Mouse (Mus musculus) intestine, embryonic 16.5 days (tissue): ENCODE data around the gene Wdr77. TPM values are rescaled to one million over a fixed set of nuclear protein-coding genes. Genes with fewer than 3 reads are reported as not detected.
"Not testable (repeated sequence)": the region's sequence is repeated elsewhere in the genome, so short reads cannot be mapped to it uniquely, and the experiment has no call there.

Experiments
- ATAC-seq: fragments of 200-750 bp; cut with Nextera tagmentation; 2 replicates; pipeline ENCODE4 v1.8.0; 2017; ENCODE audit warnings: moderate TSS enrichment, moderate library complexity
- H3K27ac ChIP-seq: fragments of 300-500 bp; sonication (generic); 2 replicates; pipeline ENCODE4 v1.5.1; 2014; ENCODE audit warnings: mild to moderate bottlenecking, low read length
- H3K27me3 ChIP-seq: fragments of 300-500 bp; sonication (generic); replicated peaks from 2 replicates; pipeline ENCODE4 v1.6.1; 2014; ENCODE audit warnings: low read length, control low read depth, mixed read lengths; ENCODE audit not compliant: control insufficient read depth, insufficient read depth
- H3K36me3 ChIP-seq: fragments of 300-500 bp; sonication (generic); 2 replicates; pipeline ENCODE4 v1.6.1; 2014; ENCODE audit warnings: low read length, control low read depth; ENCODE audit not compliant: control insufficient read depth, insufficient read depth
- H3K4me1 ChIP-seq: fragments of 300-500 bp; sonication (generic); 2 replicates; pipeline ENCODE4 v1.6.1; 2014; ENCODE audit warnings: low read length, control low read depth, mixed read lengths; ENCODE audit not compliant: control insufficient read depth, insufficient read depth
- H3K4me2 ChIP-seq: fragments of 300-500 bp; sonication (generic); 2 replicates; pipeline ENCODE4 v1.6.1; 2014; ENCODE audit warnings: low read depth, low read length, control low read depth
- H3K4me3 ChIP-seq: fragments of 300-500 bp; sonication (generic); 2 replicates; pipeline ENCODE4 v1.5.1; 2014; ENCODE audit warnings: mild to moderate bottlenecking, low read length
- H3K9ac ChIP-seq: fragments of 300-500 bp; sonication (generic); 2 replicates; pipeline ENCODE4 v1.6.1; 2014; ENCODE audit warnings: low read depth, low read length
- H3K9me3 ChIP-seq: fragments of 300-500 bp; sonication (generic); 2 replicates; pipeline ENCODE4 v1.6.1; 2016; ENCODE audit warnings: low read length, control low read depth; ENCODE audit not compliant: control insufficient read depth
- WGBS: fragments of 180-500 bp; shearing (Covaris S2); extraction: QIAGEN DNeasy Blood & Tissue Kit; methylation state at CpG from one replicate; pipeline ENCODE4 v1.1.7; 2014; 5-methylcytosine and 5-hydroxymethylcytosine counted together
- polyA plus RNA-seq: library from polyadenylated mRNA; unstranded; fragments of >200 nt; fragmentation: Nextera tagmentation; extraction: Ambion mirVana; gene quantifications from 2 replicates; pipeline ENCODE4 v1.2.1, GENCODE M21; 2015

Gene Wdr77
- polyA plus RNA-seq, 1 experiment from 2014 or later, result 118 TPM

DNA sequence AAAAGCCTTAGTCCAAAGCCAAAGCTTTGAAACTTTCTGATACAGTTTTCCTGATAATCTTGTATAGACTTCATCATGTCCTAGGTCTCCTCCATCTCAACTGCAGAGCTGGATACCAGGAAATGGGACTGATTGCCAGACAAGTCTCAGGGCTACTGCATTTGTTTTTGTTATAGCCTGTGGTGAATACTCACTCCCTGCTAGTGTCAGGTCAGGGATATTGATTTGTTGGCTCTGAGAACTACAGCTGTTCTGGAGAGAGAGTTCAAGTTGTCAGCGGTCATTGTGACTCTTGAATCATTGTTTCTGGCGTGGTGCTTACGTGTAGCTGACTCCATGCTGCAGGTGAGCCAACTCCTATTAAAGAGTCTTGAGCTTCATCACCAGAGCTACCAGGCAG lies 14.2 kb downstream of the Wdr77 start, which contains the start of gene Ovgp1:
TSS of gene Ovgp1 (plus strand) at position 301 of the 400 bp plus-strand sequence.
- no peak for ATAC-seq
- Histone ChIP-seq H3K4me3 (no peak within 1 kb of the TSS), H3K4me1 (no peaks in the 10 kb centered on the region), H3K27me3 (no peaks in the 10 kb centered on the region), H3K4me2 (no peak within 1 kb of the TSS), H3K9me3 (no peaks in the 10 kb centered on the region), H3K36me3 (0 out of 2 replicates have a peak, but pooled peaks cover 7% of the 10 kb centered on the region), H3K9ac (no peak within 1 kb of the TSS), H3K27ac (no peak within 1 kb of the TSS)
- WGBS, result 77% methylated on average over 3 of the region's 3 CpGs

DNA sequence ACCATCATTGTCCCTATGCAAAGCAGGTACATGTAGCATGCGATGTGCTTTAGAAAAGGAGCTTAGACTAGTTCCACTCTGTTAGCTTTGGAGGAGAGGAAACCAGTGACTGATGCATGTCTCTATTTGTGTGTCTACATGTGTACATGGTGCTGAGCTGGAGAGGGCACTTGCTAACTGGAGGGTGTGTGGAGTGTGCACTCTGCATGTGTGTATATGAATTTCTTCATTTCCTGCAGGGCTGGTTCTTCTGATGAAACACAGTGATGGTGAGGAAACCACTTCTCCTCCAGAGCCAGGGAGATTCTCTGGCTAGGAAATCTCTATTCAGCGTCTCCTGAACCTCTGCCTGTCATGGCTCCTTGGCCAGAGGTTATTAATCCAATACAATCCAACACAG lies 15.0 kb downstream of the Wdr77 start:
- no peak overlapping the region for H3K4me3 ChIP-seq
- 0 out of 2 replicates have a peak, but pooled peaks cover 2% of the 10 kb centered on the region for H3K36me3 ChIP-seq
- no peaks in the 10 kb centered on the region for H3K4me1 ChIP-seq
- no peak overlapping the region for H3K27ac ChIP-seq
- H3K27me3 ChIP-seq, result no peaks in the 10 kb centered on the region
- ATAC-seq, result no peak
- H3K9me3 ChIP-seq, result no peaks in the 10 kb centered on the region
- 90% methylated on average over 2 of the region's 2 CpGs for WGBS
- H3K9ac ChIP-seq, result no peak overlapping the region
- no peak overlapping the region for H3K4me2 ChIP-seq

DNA sequence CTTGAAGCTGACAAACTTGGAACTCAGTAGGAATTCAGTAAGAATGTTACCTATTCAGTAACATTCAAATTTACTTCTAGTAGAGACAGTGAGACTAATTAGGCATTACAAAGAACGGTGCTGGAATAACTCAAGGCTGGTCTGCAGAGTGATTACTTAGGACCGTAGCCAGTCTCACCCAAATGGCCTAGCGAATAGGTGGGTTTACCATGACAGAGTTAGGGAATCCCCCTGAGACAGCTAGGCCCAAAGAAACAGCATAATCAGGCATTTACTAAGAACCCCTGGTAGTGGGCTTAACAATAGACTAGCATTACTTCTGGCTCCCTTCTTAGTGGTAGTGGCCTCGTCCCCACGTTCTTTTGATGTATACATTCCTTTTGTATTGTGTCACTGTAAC lies 30.4 kb downstream of the Wdr77 start:
- not testable (repeated sequence) for H3K27me3 ChIP-seq, H3K4me3 ChIP-seq, H3K36me3 ChIP-seq, H3K27ac ChIP-seq, H3K4me2 ChIP-seq, ATAC-seq, H3K9me3 ChIP-seq, H3K4me1 ChIP-seq, H3K9ac ChIP-seq
- 60% methylated on average over 5 of the region's 5 CpGs for WGBS

DNA sequence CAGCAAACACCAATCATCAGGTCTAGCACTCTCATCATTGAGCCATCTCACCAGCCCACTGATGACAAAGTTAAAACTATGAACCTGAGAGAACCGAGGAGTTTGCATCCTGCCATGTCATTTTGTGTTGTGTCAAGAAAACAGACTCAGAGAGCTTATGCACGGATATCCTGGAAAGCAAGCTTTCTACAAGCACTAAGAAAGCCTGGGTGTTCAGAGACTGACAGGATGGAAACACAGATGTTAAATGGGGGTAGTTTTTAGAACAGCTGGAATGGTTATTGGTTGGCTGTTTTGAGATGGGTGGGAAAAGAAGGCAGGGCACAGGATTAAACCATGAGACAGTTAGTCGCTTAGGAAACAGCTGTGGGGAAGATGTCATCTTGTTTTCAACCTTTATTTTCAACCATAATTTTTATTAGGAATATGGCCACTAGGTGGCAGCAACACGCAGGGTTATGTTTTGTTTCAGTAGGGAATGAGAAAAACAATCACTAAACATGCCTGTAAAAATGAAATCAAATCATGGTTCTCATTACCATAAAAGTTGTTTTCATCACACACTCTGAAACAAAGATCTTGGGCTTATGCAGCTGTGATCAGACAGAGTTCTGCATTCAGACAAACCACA lies 32.6 kb downstream of the Wdr77 start:
- H3K4me3 ChIP-seq, result no peak overlapping the region
- ATAC-seq, result no peak
- H3K36me3 ChIP-seq, result no peaks in the 10 kb centered on the region
- no peak overlapping the region for H3K9ac ChIP-seq
- H3K4me2 ChIP-seq, result no peak overlapping the region
- H3K27ac ChIP-seq, result no peak overlapping the region
- 25% methylated on average over 4 of the region's 4 CpGs for WGBS
- H3K9me3 ChIP-seq, result no peaks in the 10 kb centered on the region
- H3K4me1 ChIP-seq, result no peaks in the 10 kb centered on the region
- H3K27me3 ChIP-seq, result no peaks in the 10 kb centered on the region

- Histone ChIP-seq H3K9ac (no peak overlapping the region), H3K4me2 (no peak overlapping the region), H3K27me3 (no peaks in the 10 kb centered on the region), H3K27ac (no peak overlapping the region), H3K4me1 (no peaks in the 10 kb centered on the region), H3K4me3 (no peak overlapping the region), H3K9me3 (no peaks in the 10 kb centered on the region), H3K36me3 (no peaks in the 10 kb centered on the region)
- ATAC-seq, result no peak
- 60% methylated on average over 2 of the region's 2 CpGs for WGBS
Observed at GRCm38 (mm10) chr3:105994730-105995129, 35.6 kb downstream of the Wdr77 start.

DNA sequence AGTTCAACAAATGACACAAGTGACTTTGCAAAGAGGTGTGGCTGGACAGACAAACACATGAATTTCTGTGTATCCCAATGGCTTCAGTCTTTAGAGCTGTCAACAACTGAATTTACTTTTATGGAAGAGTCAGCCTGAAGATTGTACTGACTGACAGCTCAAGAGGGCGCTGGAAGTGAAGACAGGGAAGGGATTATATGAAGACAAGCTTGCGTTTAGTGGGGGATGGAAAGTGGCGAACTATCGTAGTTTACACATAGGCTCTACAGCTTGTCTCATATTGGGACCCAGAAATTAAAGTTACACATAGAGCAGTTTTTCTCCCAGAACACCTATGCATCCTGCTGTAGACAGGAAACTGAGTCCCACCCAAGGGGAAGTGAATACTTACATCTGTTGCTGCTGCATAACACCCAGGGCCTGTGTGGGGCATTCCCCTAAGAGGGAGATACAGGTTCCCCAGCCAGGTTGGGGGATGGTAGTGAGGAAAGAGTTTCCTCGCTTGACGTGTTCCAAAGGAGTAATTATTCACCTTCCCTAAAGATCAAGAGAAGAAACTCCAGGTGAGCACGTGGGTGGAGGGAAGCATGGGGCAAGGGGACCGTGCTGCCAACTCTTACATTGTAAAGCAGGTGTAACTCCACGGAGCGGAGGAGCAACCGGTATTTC lies 41.7 kb downstream of the Wdr77 start:
- Histone ChIP-seq H3K9me3 (no peaks in the 10 kb centered on the region), H3K9ac (no peak overlapping the region), H3K4me1 (no peaks in the 10 kb centered on the region), H3K4me2 (peak overlapping the region; percentile 42), H3K4me3 (no peak overlapping the region), H3K36me3 (no peaks in the 10 kb centered on the region), H3K27ac (no peak overlapping the region), H3K27me3 (no peaks in the 10 kb centered on the region)
- WGBS, result 18% methylated on average over 11 of the region's 11 CpGs
- peak; percentile 46 for ATAC-seq

GRCm38 (mm10) chr3:106001416-106002370 lies 42.5 kb downstream of the Wdr77 start:
- H3K4me3 ChIP-seq, result no peak overlapping the region
- no peaks in the 10 kb centered on the region for H3K4me1 ChIP-seq
- no peaks in the 10 kb centered on the region for H3K9me3 ChIP-seq
- H3K4me2 ChIP-seq, result peak overlapping the region; percentile 42
- peak; percentile 96 for ATAC-seq
- WGBS, result 18% methylated on average over 17 of the region's 17 CpGs
- H3K27me3 ChIP-seq, result no peaks in the 10 kb centered on the region
- no peak overlapping the region for H3K9ac ChIP-seq
- H3K27ac ChIP-seq, result no peak overlapping the region
- no peaks in the 10 kb centered on the region for H3K36me3 ChIP-seq

DNA sequence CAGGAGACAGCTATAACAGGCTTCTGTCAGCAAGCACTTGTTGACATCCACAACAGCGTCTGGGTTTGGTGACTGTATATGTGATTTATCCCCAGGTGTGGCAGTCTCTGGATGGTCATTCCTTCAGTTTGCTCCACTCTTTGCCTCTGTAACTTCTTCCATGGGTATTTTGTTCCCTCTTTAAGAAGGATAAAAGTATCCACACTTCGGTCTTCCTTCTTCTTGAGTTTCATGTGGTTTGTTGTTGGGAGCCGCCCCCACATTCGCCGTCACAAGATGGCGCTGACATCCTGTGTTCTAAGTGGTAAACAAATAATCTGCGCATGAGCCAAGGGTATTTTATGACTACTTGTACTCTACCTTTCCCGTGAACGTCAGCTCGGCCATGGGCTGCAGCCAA lies 44.2 kb downstream of the Wdr77 start:
- ATAC-seq, H3K36me3 ChIP-seq, H3K9ac ChIP-seq, H3K4me3 ChIP-seq, H3K27ac ChIP-seq, H3K9me3 ChIP-seq, H3K4me2 ChIP-seq, H3K27me3 ChIP-seq, H3K4me1 ChIP-seq: not testable (repeated sequence)
- WGBS, result 58% methylated on average over 9 of the region's 10 CpGs

GRCm38 (mm10) chr3:106014546-106014945 lies 55.4 kb downstream of the Wdr77 start, which contains the start of gene Pifo:
TSS of gene Pifo (minus strand) at chr3:106014646.
- H3K4me3 ChIP-seq, result no peak within 1 kb of the TSS
- no peak within 1 kb of the TSS for H3K9ac ChIP-seq
- no peaks in the 10 kb centered on the region for H3K4me1 ChIP-seq
- ATAC-seq, result no peak
- H3K36me3 ChIP-seq, result no peaks in the 10 kb centered on the region
- H3K4me2 ChIP-seq, result no peak within 1 kb of the TSS
- no peak within 1 kb of the TSS for H3K27ac ChIP-seq
- no peaks in the 10 kb centered on the region for H3K9me3 ChIP-seq
- WGBS, result 80% methylated on average over 2 of the region's 2 CpGs
- H3K27me3 ChIP-seq, result no peaks in the 10 kb centered on the region
